Mouse (Mus musculus) right cerebral cortex, adult 2 months (tissue): Measurements from ENCODE around the gene Zcwpw1.
A peak's percentile ranks its signal among the peaks of the same experiment; 100 is the strongest.
"Not testable (repeated sequence)": the region's sequence is repeated elsewhere in the genome, so short reads cannot be mapped to it uniquely, and the experiment has no call there.

Source experiments
- DNase-seq, 2 experiments: peaks; one replicate each; pipeline ENCODE4 v3.0.0; 2021 to 2022; ENCODE audit warnings: low spot score in 2 of 2

The Zcwpw1 gene

DNA sequence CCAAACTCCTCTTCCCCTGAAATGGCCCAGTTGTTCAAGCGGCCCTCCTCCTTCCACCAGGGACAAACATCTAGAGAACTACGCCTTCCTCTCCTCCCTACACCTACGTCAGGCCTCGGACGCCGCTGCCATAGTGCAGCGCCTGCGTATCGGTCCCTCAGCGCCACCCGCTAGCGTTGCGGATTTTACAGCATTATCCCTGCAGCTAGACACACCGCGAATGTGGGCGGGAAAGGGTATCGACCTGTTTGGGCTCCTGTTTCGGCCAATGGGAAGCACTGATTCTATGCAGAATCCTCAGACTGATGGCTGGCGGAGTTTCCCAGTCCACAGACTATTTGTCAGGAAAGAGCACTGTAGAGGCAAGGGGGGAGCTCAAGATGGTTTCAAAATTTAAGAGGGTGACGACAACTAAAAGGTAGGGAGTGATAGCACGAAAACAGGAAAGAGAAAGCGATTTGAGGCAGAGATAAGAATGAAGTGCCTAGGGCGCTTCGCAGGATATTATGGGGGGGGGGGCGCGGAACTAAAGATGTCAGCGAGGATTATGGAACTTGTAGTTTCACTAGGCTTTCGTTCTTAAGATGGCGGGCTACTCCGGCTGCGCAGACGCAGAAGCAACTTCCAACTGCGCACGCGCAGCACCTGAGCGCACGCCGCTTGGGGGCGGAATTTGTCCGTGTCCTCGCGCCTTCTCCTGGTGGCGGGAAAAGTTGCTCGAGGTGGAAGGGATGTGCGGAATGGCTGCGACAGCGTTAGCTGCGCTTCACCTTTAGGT, at the start of gene Zcwpw1, which contains the start of gene Mepce:
Gene Zcwpw1, plus strand, starts transcription at position 648 of the 778 bp plus-strand sequence.
Gene Mepce, minus strand, starts transcription at position 505 of the 778 bp plus-strand sequence.
- DNase-seq, result peak; percentile 94 to 97

DNA sequence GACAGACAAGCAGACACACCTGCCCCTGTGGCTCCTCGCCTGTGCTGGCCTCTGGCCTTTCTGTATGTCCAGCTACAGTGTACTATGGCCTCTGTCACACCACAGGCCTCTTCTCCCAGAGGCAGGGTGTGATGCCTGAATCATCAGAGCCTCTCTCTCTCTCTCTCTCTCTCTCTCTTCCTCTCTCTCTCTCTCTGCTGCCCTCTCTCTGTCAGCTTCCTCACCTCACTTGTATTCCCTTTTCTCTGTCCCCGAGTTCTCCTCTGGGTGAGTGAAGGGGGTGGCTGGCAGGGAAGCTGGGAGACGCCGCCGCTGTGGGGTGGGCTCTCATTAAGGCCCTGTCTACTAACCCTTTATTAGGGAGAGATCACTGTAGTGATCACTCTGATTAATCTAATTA, 49.1 kb upstream of the Zcwpw1 start:
- DNase-seq, result peak in 1 of 2 experiments; percentile 33

DNA sequence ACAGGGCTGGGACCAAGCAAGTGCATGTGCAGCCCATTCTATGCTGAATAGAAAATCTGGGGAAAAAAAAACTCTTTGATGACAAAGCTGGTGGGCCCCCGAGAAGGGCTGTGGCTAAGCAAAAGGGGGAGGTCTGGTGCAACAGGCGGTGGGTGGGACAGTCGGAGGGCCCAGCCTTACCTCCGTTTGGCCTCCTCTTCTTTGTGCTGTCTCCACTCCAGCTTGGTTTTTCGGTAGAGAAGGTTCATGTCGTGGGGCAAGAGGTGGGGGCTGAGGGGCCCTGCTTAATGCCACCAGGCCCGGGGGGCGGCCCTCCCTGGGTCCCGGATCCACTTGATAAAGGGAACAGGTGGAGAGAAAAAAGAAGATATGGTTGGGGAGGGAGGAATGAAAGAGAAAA, 48.1 kb upstream of the Zcwpw1 start:
- DNase-seq, result no peak

DNA sequence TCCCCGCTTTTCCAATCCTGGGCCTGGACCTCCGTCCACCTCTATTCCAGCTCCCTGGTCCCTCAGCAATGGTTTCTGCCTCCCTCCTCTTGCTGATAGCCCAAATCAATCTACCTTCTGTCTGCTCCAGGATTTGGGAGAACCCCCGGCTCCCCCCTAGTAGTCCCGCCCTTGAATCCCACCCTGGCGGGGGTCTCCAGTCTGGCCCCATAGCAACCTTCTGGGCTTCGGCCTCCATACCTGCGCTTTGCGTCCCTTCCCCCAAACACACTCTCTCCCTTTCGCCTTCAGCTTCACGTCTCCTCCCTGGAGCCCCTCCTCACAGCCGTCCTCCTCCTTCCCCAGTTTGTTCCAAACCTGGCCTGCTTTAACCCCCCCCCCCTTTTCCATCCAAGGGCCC, 47.1 kb upstream of the Zcwpw1 start:
- DNase-seq, result peak in 1 of 2 experiments; percentile 22

DNA sequence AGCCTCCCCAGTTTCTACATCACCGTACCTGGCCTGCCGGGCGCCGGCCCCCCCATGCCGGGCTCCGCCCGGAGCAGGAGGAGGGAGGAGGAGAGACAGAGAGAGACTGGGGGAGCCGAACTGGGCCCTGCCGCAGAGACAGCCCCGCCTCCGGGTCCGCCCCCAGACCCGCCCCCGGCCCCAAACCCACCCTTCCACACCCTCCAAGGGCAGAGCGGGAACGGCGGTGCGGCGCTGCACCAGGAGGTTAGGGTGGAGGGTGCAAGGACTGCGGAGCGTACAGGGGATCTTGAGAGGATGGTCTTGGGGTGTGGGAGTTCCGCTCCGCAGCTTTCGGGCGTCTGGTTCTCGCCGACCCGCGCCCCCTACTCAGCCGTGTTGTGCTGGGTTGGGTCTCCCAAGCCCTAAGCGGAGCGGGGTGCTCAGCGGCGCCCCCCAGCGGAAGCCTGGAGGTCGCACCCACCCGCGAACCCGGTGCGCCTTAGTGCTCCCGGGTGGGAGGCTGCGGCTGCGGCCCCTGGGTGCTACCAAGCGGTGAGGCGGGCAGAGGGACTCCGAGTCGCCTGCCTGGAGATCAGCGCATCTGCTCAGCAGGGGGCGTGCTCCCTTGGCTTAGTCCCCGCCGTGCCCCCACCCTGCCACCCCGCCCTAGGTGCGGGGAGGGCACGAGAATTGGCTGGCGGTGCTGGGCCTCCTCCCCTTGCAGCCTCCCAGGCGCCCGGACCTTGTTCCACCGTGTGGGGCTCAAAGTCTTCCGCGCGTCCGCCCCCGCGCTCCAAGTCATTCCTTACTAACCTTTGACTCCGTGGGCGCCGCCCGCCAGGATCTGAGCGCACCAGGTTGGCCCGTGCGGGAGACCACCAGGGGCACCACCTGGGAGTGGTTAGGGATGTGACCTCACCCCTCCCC, 46.3 kb upstream of the Zcwpw1 start, which contains the start of gene Nyap1:
Gene Nyap1, minus strand, starts transcription at position 585 of the 909 bp plus-strand sequence.
- DNase-seq, result peak; percentile 75 to 80

DNA sequence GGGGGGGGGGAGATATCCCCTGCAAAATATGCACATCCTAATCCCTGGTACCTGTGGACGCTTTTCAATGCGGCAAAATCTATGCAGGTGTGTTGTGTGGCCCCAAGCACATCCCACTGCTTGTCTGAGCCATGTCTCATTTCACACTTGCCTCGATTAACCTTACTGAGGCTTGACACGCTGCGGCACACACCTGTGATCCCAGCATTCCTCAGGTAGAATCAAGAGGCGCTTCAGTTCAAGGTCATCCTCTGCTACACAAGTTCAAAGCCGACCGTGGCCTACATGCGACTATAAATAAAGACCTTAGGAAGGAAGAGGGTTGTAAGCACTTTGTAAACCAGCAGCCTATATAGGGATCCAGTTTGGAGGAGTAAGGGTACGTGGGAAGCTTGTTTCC, 45.5 kb upstream of the Zcwpw1 start:
- DNase-seq, result no peak

DNA sequence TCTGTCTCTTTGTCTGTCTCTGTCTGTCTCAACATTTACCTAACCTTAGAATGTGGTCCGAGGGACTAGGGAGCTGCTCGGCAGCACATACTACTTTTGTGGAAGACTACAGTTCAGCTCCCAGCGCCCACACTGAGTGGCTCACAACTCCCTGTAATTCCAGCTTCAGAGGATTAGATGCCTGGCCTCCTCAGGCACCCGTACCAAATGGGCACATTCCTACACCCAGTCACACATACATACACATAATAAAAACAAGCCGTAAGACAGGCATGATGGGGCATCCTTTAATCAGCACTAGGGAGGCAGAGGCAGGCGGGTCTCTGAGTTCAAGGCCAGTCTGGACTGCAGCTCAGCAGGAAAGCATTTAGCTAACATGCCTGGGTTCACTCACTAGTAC, 44.8 kb upstream of the Zcwpw1 start:
- no peak for DNase-seq

DNA sequence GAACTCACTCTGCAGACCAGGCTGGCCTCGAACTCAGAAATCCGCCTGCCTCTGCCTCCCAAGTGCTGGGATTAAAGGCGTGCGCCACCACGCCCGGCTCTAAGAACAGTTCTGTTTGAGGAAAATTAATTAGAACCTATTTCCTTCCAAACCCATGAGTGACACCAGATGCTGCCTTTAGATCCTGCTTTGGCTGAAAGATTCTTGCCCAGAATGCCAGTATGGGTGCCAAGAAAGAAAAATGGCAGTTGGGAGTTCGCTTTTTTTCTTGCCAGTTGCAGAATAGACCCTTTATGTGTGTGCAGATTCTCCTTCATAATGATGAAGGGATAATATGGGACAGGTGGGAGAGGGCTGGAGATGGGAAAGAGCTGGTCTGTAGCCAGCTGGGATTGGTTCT, 43.4 kb upstream of the Zcwpw1 start:
- no peak for DNase-seq

DNA sequence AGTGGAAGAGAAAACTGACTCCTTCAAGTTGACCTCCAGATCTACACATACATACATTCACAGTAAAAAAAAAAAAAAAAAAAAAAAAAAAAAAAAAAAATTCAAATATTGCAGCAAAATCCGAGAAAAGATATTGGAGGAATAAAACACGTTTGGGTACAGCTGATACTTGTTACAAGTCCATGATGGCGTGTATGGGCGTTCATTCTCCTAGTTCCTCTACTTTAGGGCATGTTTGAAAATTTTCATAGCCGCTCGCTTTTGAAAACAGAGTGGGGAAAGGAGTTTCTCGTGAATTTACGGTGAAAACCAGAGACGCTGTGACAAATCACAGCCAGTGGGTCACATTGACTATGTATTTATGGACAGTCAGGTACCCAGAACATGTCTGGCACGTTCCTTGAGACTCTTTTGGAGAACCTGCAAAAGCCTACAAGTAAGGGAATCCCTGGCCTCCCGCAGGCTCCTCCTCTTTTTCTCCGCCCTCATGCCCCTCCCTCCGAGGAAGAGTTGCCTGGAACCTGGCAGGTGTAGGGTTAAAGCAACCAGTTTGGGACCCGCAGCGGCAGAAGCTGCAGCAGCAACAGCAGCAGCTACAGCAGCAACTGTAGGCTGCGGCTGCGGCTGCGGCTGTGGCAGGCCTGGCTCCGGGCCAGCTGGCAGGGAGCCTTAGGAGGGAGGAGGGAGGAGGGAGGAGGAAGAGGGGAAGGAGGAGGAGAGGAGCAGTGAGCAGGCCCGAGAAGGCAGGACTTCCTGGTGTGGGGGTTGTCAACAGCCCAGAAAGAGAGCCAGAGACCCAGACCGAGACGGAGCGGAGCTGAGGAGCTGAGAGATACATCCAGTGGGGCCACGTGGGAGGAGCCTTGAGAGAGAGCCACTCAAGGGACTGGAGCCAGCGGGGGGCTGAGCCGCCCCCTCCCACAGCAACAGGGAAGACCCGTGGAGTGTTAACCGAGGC, 42.1 kb upstream of the Zcwpw1 start, which contains the start of gene Tsc22d4:
Gene Tsc22d4, plus strand, starts transcription at position 517 of the 958 bp plus-strand sequence.
- peak; percentile 85 to 88 for DNase-seq

DNA sequence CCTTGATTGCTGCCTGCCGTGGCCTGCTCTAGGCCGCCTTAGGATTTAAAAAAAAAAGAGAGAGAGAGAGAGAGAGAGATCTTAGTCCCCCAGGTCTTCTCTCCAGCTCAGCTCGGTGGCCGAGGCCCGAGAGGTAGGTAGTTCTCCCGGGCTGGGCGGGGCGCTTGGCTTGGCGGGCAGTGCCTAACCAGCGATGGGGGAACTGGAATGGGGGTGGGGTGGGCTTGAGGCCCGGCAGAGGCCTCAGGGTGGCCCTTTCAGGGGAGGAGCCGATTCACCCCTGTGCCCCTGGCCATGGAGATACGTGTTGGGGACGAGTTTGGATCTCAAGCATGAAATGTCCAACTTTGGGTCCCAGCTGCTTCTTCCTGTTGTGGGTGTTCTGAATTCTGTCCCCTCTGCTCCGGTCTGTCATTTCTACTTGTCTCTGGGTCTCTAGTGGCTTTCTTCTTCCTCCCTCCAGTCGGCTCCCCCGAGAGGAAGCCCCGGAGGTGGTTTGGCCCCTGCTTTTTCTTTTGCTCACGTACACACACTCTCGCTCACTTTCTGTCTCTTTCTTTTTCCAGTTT, 41.2 kb upstream of the Zcwpw1 start:
- peak in 1 of 2 experiments; percentile 43 for DNase-seq

DNA sequence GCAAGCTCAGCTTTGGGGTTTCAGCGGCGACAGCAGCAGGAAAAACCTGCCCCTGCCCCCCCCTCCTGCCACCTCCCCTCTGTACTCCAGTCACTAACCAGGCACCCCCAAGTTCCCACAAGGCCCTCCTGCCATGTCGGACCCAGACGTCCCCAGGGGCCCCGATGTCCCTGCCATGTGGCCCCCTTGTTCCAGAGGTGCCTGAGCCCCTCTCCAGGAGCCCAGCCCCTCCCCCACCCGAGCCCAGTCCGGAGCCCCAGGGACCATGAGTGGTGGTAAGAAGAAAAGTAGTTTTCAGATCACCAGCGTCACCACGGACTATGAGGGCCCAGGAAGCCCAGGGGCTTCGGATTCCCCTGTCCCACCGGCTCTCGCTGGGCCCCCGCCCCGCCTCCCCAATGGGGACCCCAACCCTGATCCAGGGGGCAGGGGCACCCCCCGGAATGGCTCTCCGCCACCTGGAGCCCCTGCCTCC, 40.7 kb upstream of the Zcwpw1 start:
- no peak for DNase-seq

DNA sequence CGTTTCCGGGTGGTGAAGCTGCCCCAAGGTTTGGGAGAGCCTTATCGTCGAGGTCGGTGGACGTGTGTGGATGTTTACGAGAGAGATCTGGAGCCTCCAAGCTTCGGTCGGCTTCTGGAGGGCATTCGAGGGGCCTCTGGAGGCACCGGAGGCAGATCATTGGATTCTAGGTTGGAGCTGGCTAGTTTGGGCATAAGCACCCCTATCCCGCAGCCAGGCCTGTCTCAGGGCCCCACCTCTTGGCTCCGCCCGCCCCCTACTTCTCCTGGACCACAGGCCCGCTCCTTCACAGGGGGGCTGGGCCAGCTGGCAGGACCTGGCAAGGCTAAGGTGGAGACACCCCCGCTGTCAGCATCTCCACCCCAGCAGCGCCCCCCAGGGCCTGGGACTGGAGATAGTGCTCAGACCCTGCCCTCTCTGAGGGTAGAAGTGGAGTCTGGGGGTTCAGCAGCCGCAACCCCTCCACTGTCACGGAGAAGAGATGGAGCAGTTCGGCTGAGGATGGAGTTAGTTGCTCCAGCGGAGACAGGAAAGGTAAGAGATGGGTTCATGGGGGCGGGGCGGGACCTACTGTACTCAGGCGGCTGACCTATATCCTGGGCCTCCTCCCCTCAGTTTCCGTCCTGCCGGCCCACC, 40.2 kb upstream of the Zcwpw1 start:
- DNase-seq, result no peak

DNA sequence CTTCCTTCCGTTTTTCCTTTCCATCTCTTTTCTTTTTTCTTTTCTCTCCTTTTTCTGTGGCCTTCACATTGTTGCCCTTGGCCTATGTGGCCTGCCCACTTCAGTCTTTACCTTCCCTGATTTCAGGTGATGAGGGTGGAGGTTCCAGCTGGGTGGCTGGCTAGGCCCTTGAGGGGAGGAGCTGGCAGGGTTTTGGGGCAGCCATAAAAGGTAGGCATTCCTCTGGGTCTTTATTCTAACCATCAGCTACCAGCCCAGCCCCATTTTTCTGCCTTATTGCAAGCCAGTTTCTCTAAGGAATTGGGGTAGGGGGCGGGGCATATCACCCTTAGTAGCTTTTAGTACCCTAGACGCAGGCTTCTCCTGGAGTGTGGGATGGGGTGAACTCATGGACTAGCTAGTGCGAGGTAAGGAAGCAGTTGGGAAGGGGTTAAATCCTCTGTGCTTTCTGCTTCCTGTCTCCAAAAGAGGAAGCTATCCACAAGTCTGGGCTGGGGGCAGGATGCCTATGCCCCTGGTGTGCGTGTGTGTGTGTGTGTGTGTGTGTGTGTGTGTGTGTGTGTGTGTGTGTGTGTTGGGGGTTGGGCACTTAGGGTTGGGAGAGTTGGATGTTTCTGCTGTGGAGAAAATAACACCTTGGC, 39.3 kb upstream of the Zcwpw1 start:
- DNase-seq, result no peak

DNA sequence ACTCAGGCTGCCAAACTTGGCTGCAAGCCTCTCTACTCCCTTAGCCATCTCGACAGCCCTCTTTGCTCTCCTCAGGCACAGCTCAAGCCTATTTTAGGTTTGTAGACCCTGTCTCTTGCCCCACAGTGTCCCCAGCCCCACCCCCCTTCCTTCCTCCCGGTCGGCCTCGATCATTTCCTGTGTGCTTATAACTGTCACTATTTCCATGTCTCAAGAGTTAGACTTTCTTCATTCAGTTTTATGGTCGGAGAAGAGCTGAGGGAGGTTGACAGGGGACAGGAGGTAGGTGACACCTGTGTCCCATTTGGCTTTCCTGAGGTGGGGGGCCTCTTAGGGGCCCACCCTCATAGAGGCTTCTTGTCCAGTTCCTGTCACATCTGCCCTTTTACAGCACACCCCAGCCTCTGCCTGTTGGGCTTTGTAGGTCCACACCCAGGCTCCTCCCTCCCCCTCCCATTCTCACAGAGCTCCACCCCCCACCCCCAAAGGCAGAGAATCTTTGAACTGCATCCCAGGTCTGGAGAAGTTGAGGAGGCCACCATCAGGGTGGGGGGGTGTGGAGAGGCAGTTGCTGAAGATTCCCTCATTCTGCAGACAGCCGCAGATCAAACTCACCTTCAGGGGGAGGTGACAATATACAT, 38.3 kb upstream of the Zcwpw1 start:
- DNase-seq, result no peak

DNA sequence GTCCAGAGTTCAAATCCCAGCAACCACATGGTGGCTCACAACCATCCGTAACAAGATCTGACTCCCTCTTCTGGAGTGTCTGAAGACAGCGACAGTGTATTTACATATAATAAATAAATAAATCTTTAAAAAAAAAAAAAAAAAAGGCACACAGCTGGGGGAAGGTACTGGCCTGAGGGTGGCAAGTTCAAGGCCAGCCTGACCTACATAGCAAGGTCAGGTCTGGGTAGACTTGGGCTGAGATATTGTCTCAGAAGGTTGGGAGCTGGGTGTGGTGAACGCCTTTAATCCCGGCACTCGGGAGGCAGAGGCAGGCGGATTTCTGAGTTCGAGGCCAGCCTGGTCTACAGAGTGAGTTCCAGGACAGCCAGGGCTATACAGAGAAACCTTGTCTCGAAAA, 37.4 kb upstream of the Zcwpw1 start:
- DNase-seq, result not testable (repeated sequence)

DNA sequence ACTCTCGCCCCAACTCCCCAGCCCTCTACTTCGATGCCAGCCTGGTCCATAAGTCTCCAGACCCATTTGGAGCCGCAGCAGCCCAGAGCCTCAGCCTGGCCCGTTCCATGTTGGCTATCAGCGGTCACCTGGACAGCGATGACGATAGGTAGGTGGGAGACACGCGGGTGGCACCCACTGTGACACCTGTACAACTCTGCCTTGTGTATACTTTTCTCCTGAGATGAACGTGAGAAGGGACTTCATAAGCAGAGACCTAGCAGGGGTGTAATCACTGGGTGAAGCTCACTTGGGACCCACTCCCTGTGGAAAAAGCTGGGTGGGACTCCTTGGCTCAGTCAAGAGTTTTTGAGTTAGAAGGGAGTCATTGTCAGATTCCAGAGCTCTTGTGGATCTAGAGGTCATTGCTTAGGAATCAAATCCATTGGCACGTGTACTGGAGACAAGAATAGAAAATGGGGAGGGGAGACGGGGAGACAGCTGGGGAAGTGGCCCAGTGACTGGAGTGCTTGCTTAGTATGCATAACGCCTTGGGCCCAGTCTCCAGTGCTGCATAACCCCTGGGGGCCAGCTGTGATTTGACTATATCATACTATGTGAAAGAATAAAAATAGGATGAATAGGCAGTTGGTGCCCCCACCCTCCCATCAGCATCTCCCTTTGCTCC, 36.2 kb upstream of the Zcwpw1 start:
- no peak for DNase-seq

DNA sequence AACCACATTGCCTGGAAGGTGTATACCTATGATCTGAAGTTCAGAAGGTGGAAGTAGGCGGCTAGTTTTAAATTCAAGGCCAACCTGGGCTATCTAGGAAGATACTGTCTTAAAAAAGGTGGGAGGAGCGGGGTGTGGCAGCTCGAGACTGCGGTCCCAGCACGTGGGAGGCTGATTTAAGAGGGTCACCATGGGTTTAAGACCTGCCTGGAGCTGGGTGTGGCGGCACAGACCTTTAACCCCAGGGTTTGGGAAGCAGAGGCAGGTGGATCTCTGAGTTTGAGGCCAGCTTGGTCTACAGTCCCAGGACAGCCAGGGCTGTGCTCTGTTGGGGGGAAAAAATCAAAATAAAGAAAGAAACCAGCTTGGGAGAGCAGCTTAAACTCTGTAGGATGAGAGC, 35.6 kb upstream of the Zcwpw1 start:
- no peak for DNase-seq

DNA sequence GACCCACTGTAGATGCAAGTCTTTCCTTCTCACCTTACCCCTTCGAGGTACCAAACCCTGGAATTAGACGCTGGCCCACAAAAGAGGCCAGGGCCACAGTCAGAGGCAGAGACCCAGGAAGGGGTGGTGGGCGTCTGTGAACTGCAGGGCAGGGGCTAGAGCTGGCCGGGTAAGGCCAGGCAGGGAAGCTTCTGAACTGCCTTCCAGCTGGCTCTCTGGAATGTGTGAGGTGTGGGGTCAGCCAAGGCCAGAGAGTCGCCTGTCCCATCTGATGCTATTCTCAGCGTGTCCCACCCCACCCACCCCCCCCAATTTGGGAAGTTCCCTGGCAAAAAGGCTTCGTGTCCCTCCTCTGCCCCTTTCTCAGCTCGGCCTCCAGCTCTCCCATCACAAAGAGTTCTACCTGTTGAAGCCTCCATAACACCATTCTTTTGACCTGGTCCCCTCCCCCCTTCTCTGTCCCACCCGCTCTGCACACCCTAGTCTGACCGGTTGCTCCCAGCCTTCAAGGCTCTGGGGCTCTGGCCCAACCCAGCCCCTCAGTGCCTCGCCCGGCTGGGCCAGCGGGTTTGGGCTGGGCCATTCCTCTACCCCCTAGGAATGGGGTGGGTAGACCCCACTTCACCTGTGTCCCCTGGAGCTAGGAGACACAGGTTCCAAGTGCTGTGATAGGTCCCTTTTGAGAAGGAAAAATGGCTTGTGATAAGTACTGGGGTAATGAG, 34.3 kb upstream of the Zcwpw1 start:
- no peak for DNase-seq
